Mouse (Mus musculus) lung, postnatal 0 days (tissue): Measurements from ENCODE around the gene Mmab.

Experiments
- CTCF ChIP-seq: IDR thresholded peaks from 2 replicates; pipeline ENCODE4 v1.5.1; 2016; ENCODE audit warnings: antibody characterized with exemption, mild to moderate bottlenecking
- EP300 ChIP-seq: IDR thresholded peaks from 2 replicates; pipeline ENCODE4 v1.6.1; 2016; ENCODE audit warnings: antibody characterized with exemption, mild to moderate bottlenecking, control low read depth

- no peak for TF ChIP-seq EP300
- no peak for TF ChIP-seq CTCF
Measured at GRCm38 (mm10) chr5:114407810-114408209, 36.0 kb downstream of the Mmab start.
